Mouse (Mus musculus) C2C12 (cell line): ENCODE results near the gene Cdsn.
A peak's percentile ranks its signal among the peaks of the same experiment; 100 is the strongest.

Experiments used
- CTCF ChIP-seq: IDR thresholded peaks from one replicate; pipeline ENCODE4 v1.5.1; 2011; ENCODE audit not compliant: control insufficient read depth, insufficient read depth, insufficient read length
- MAX ChIP-seq: IDR thresholded peaks from one replicate; pipeline ENCODE4 v1.6.1; 2011; ENCODE audit warnings: mild to moderate bottlenecking, control low read depth
- MYOD1 ChIP-seq: IDR thresholded peaks from one replicate; pipeline ENCODE4 v1.6.1; 2011; ENCODE audit warnings: low read depth; ENCODE audit not compliant: control insufficient read depth, insufficient read length
- MYOG ChIP-seq: IDR thresholded peaks from one replicate; pipeline ENCODE4 v1.6.1; 2011; ENCODE audit not compliant: control insufficient read depth, insufficient read length; ENCODE audit errors: extremely low read depth

- TF ChIP-seq CTCF = peak; percentile 36
- TF ChIP-seq MYOG = no peak
- no peak for TF ChIP-seq MAX
- no peak for TF ChIP-seq MYOD1
These were observed 7.2 kb upstream of the Cdsn start for GRCm38 (mm10) chr17:35544680-35545079.
